Mouse (Mus musculus) midbrain, embryonic 14.5 days (tissue): Measurements from ENCODE around the gene Tpcn2. TPM values are rescaled to one million over a fixed set of nuclear protein-coding genes. Genes with fewer than 3 reads are reported as not detected.

Experiments used
- ATAC-seq: fragments of 200-750 bp; cut with Nextera tagmentation; 2 replicates; pipeline ENCODE4 v1.8.0; 2017; ENCODE audit warnings: moderate number of reproducible peaks, moderate library complexity; ENCODE audit not compliant: low FRiP score, low TSS enrichment
- DNase-seq: peaks from one replicate; pipeline ENCODE4 v3.0.0-alpha.2; 2015
- H3K27ac ChIP-seq: fragments of 300-500 bp; sonication (generic); replicated peaks from 2 replicates; pipeline ENCODE4 v1.5.1; 2014; ENCODE audit warnings: mild to moderate bottlenecking, low read depth, low read length, moderate library complexity
- H3K27me3 ChIP-seq: fragments of 300-500 bp; sonication (generic); 2 replicates; pipeline ENCODE4 v1.6.1; 2014; ENCODE audit warnings: low read length, control low read depth, mixed read lengths; ENCODE audit not compliant: control insufficient read depth, insufficient read depth
- H3K36me3 ChIP-seq: fragments of 300-500 bp; sonication (generic); 2 replicates; pipeline ENCODE4 v1.6.1; 2014; ENCODE audit warnings: low read length, control low read depth; ENCODE audit not compliant: control insufficient read depth, insufficient read depth
- H3K4me1 ChIP-seq: fragments of 300-500 bp; sonication (generic); 2 replicates; pipeline ENCODE4 v1.6.1; 2014; ENCODE audit warnings: mild to moderate bottlenecking, antibody characterized with exemption, low read length, control low read depth; ENCODE audit not compliant: control insufficient read depth, insufficient read depth
- H3K4me2 ChIP-seq: fragments of 300-500 bp; sonication (generic); 2 replicates; pipeline ENCODE4 v1.6.1; 2014; ENCODE audit warnings: mild to moderate bottlenecking, low read length, moderate library complexity
- H3K4me3 ChIP-seq: fragments of 300-500 bp; sonication (generic); replicated peaks from 2 replicates; pipeline ENCODE4 v1.5.1; 2014; ENCODE audit warnings: low read depth, low read length
- H3K9ac ChIP-seq: fragments of 300-500 bp; sonication (generic); replicated peaks from 2 replicates; pipeline ENCODE4 v1.6.1; 2014; ENCODE audit warnings: mild to moderate bottlenecking, low read length, moderate library complexity
- H3K9me3 ChIP-seq: fragments of 300-500 bp; sonication (generic); 2 replicates; pipeline ENCODE4 v1.6.1; 2016; ENCODE audit warnings: low read length, control low read depth, mixed read lengths; ENCODE audit not compliant: control insufficient read depth
- WGBS: fragments of 180-500 bp; shearing (Covaris S2); extraction: QIAGEN DNeasy Blood & Tissue Kit; methylation state at CpG from one replicate; pipeline ENCODE4 v1.1.7; 2014; 5-methylcytosine and 5-hydroxymethylcytosine counted together
- polyA plus RNA-seq: library from polyadenylated mRNA; unstranded; fragments of >200 nt; fragmentation: Nextera tagmentation; extraction: Ambion mirVana; gene quantifications from 2 replicates; pipeline ENCODE4 v1.2.1, GENCODE M21; 2014

The Tpcn2 gene
- polyA plus RNA-seq, 1 experiment from 2014 or later: 1.4 TPM

GRCm38 (mm10) chr7:145225626-145226025 is 58.2 kb downstream of the Tpcn2 start:
- 90% methylated on average over 6 of the region's 6 CpGs for WGBS
- Histone ChIP-seq H3K27ac (no peak overlapping the region), H3K36me3 (no peaks in the 10 kb centered on the region)

DNA sequence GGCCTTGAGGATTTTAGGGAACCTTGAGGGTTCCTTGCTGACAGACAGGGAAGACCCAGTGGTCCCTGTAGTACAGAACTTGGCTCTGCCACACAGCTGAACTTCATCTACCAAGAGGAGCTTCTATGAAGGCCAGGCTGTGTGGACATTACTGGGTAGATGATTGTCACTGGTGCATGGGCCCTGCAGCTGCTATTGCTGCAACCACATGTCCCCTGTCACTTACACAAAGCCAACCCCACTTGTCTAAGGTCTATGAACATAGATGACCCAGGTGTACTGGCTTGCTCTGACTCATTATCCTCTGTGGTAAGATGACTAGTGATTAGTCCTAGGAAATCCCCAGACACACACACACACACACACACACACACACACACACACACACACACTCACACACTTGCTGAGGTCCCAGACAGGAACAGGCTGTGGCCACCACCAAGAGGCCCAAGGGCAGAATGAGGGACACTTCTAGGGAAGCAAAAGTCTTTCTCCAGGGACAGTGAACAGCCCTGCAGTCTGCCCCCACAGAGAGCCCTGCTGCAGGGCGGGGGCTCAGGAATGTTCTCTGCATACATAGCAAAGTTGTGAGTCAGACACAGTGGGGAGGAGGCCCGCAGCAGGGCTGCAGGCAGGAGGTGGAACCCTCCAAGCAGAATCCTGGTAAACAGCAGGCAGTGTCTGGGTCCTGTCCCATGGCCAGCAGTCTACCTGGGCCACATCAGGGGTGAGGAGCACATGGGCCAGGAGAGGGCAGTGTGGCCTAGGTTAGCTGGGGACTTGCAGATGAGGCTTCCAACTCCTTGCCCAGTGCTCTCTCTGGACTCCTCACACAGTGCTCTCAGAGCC is 61.7 kb downstream of the Tpcn2 start:
- Histone ChIP-seq H3K4me3 (no peak overlapping the region), H3K4me2 (no peak overlapping the region), H3K36me3 (no peaks in the 10 kb centered on the region), H3K9ac (no peak overlapping the region), H3K27me3 (no peaks in the 10 kb centered on the region), H3K4me1 (no peaks in the 10 kb centered on the region), H3K27ac (no peak overlapping the region), H3K9me3 (no peaks in the 10 kb centered on the region)
- DNase-seq (no peak), ATAC-seq (peak; percentile 34; the same call in 1 of the 2 replicates)
- WGBS: 39% methylated on average over 2 of the region's 2 CpGs

More at GRCm38 (mm10) chr7:145225626-145226025, 58.2 kb downstream of the Tpcn2 start:
- Histone ChIP-seq H3K4me1 (no peaks in the 10 kb centered on the region), H3K9me3 (no peaks in the 10 kb centered on the region), H3K9ac (no peak overlapping the region), H3K27me3 (no peaks in the 10 kb centered on the region), H3K4me2 (no peak overlapping the region), H3K4me3 (no peak overlapping the region)
- ATAC-seq: no peak
- DNase-seq: no peak

- WGBS: 74% methylated on average over 2 of the region's 2 CpGs
- Histone ChIP-seq H3K9me3 (no peaks in the 10 kb centered on the region), H3K36me3 (no peaks in the 10 kb centered on the region), H3K9ac (no peak overlapping the region), H3K4me3 (no peak overlapping the region), H3K4me2 (no peak overlapping the region), H3K4me1 (no peaks in the 10 kb centered on the region), H3K27ac (no peak overlapping the region), H3K27me3 (no peaks in the 10 kb centered on the region)
- ATAC-seq (no peak), DNase-seq (no peak)
Measured at GRCm38 (mm10) chr7:145221346-145221745, 62.5 kb downstream of the Tpcn2 start.

DNA sequence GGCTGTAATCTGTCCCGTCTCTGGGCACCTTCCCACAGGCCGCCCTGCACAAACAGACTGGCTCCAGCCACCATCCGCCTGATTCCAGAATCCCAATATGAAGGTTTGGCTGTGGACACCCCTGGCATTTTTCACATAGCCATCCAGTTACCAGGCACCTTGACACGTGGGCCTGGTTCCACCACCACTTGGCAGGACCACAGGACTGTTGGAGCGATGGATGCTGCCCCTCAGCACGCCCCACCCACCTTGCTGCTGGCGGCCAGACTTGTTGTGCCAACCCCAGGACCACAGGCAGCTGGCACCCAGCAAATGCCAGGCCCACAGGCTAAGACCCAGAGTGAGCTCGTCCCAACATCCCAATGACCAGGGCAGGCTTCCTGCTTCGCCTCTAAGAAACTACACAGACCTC is 64.4 kb downstream of the Tpcn2 start:
- ATAC-seq (no peak), DNase-seq (no peak)
- WGBS: 88% methylated on average over 9 of the region's 9 CpGs
- no peaks in the 10 kb centered on the region for H3K4me1 ChIP-seq
- H3K4me2 ChIP-seq: no peak overlapping the region
- no peaks in the 10 kb centered on the region for H3K36me3 ChIP-seq
- H3K27ac ChIP-seq: no peak overlapping the region
- no peaks in the 10 kb centered on the region for H3K9me3 ChIP-seq
- H3K4me3 ChIP-seq: no peak overlapping the region
- no peak overlapping the region for H3K9ac ChIP-seq
- H3K27me3 ChIP-seq: no peaks in the 10 kb centered on the region

- Histone ChIP-seq H3K9me3 (no peaks in the 10 kb centered on the region), H3K4me3 (no peak overlapping the region), H3K27ac (no peak overlapping the region), H3K4me1 (peaks cover 13% of the 10 kb centered on the region; the same call in 1 of the 2 replicates), H3K4me2 (no peak overlapping the region), H3K9ac (no peak overlapping the region), H3K27me3 (no peaks in the 10 kb centered on the region), H3K36me3 (no peaks in the 10 kb centered on the region)
- peak; percentile 31 for DNase-seq
- ATAC-seq: no peak
- 48% methylated on average over 1 of the region's 1 CpGs for WGBS
Measured at GRCm38 (mm10) chr7:145216591-145216990, 67.2 kb downstream of the Tpcn2 start.

DNA sequence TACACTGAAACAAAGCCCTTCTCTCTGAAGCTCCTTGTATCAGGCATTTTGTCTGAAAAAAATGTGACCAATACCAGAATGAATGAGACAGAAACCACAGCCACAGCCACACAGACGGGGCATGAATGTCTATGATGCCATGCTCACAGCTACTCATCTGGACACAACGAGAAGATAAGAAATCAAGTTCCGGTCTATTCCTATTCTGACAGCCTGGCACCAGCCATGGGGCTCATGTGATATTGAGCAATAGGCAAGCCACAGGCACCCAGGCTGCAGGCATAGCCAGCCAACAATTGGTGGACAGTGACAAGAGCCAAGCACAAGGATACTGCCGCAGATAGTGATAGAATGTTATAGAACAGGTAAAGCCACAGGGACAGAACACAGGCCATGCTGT is 68.3 kb downstream of the Tpcn2 start:
- Histone ChIP-seq H3K9ac (no peak overlapping the region), H3K27me3 (no peaks in the 10 kb centered on the region), H3K27ac (no peak overlapping the region), H3K9me3 (no peaks in the 10 kb centered on the region), H3K4me2 (no peak overlapping the region), H3K36me3 (no peaks in the 10 kb centered on the region), H3K4me3 (no peak overlapping the region), H3K4me1 (peaks cover 18% of the 10 kb centered on the region; the same call in 1 of the 2 replicates)
- WGBS: 80% methylated on average over 4 of the region's 4 CpGs
- no peak for ATAC-seq
- DNase-seq: no peak

DNA sequence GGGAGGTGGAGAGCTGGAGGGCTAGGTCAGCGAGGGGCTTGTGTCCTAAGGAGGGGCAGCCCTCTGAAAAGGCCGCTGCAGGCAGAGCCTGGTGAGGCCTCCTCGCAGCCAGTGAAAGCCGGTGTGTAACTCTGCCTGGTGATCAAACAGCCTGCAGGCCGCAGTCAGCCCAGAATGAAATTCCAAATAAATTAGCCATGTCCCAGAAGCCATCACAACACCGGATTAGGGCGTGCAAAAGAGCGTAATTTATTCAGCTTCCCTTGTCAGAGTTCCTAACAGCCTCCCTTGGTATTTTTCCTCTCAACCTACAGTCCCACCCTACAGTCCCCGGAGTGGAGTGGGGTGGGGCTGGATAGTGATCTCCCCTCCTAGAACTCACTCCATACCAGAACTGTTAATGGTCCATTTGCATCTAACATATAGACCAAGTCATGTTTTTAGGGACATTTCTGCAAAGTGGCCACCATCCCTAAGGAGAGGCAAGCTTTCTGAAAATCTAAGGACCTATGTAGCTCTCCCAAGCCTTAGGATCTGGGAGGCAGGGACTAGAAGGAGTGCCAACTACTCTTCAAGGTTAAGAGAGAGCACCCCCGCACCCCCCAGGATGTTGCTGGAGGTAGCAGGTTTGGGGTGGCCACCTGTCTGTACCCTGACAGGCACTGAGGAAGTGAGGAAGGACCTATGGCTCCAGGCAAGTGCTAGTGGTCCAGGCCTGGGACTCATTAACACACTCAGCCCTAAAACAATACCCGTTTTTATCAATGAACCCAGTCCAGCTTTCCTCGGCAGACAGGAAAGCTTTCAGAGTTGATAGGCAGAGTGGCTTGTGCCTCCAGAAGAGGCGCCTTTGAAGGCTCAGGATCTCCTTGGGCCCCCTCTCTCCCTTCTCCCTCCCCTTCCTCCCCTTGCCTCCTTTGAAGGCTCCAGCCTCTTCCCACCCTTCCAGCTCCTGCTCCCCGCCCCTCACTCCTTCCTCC is 71.8 kb downstream of the Tpcn2 start:
- H3K27ac ChIP-seq: peak overlapping the region; percentile 84
- H3K36me3 ChIP-seq: no peaks in the 10 kb centered on the region
- 6% methylated on average over 14 of the region's 14 CpGs for WGBS
- H3K4me1 ChIP-seq: peaks cover 22% of the 10 kb centered on the region; the same call in 1 of the 2 replicates
- H3K9me3 ChIP-seq: no peaks in the 10 kb centered on the region
- no peak overlapping the region for H3K4me3 ChIP-seq
- ATAC-seq (peak; percentile 84; the same call in 1 of the 2 replicates), DNase-seq (peak; percentile 81)
- H3K9ac ChIP-seq: no peak overlapping the region
- no peak overlapping the region for H3K4me2 ChIP-seq
- no peaks in the 10 kb centered on the region for H3K27me3 ChIP-seq

DNA sequence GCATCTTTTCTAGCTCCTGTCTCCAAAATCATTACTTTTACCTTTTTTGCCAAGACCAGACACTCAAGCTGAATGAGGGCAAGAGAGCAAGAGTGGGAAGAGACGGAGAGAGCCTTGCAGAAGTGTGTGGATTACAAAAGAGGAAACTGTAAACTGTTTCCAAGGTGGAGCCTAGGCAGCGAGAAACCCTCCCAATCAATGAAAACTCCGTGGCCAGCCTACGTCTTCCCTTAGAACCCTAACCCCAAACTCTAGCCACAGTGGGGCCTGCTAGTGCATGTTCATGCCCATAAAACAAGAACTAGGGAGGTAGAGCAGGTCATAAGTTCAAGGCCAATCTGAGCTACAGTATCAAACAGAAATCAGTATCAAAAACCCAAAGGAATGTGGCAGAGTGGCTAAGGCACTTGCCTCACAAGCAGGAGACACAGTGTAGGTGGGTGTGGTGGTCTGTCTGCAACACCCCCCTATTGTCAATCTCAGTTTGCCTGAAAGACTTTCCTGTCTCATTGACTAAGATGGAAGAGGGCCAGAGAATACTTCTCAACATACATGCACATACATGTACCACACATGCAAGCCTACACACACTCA is 73.2 kb downstream of the Tpcn2 start:
- Histone ChIP-seq H3K9ac (no peak overlapping the region), H3K9me3 (no peaks in the 10 kb centered on the region), H3K27ac (peak overlapping the region; percentile 5; the same call in 1 of the 2 replicates), H3K4me1 (peaks cover 36% of the 10 kb centered on the region; the same call in 1 of the 2 replicates), H3K4me3 (no peak overlapping the region), H3K27me3 (no peaks in the 10 kb centered on the region), H3K36me3 (no peaks in the 10 kb centered on the region), H3K4me2 (no peak overlapping the region)
- DNase-seq: no peak
- ATAC-seq: no peak
- WGBS: 74% methylated on average over 4 of the region's 4 CpGs
